Mouse (Mus musculus): Measurements from ENCODE around the gene Pikfyve. TPM values are rescaled to one million over a fixed set of nuclear protein-coding genes. Genes with fewer than 3 reads are reported as not detected.

The Pikfyve gene
- 13.7 TPM for polyA plus RNA-seq (2021)

DNA sequence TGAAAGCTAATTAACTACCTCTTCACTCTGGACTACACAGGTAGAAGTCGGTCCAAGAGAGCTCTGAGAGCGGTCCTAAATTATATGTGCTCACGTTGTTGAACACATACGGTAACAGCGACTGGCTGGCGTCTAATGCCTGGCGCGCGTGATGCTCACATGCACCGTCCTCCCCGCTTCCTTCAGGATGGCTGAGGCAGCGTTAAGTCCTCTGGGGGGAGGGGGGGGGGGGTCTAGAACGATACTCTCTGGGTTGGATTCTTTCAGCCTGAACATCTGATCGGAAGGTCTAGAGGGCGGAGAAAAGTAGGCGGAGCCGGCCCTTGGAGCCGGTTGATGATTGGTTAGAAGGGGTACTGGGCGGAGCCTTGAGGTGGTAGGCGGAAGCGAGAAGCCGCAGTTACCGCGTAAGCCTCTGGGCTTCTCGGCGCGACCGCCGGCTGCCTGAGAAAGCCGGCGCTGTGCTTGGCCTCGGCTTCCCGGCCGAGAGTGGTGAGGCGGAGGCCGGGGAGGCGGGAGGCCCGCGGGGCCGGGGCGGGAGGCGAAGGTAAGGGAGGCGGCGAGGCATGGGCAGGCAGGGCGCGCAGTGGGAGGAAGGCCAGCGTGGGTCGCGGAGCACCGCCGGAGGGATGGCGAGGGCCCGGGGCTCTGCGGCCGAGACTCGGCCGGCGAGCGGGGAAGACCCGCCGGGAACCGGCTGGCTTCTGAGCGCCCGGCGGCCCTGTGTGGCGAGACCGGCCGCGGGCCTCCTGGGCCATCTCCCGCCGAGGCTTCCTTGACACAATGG is at the start of gene Pikfyve, which contains the start of gene Idh1:
Pikfyve (plus strand) TSS at position 397 of the 787 bp plus-strand sequence.
Idh1 (minus strand) TSS at position 214 of the 787 bp plus-strand sequence.
- in situ Hi-C loops (cut with MboI; ENCODE audit: low pct_unique_long_range_greater_than_20kb): no loop called here
- no peak for TF ChIP-seq CTCF (IDR thresholded peaks at IDR 0.05)
- peak; percentile 96 for DNase-seq (ENCODE audit: low read depth, low spot score)

GRCm38 (mm10) chr1:65137560-65137959 is 48.9 kb upstream of the Pikfyve start:
- ChIA-PET CTCF (interaction anchor here (0.6 to 1.8 kb wide), 4 partner anchors 8 to 82 kb away, joined by 3 to 8 read pairs (median 4); no protein-coding TSS in a partner anchor), POLR2A (interaction anchor here (0.7 kb wide), 1 partner anchor 18 kb away, joined by 3 read pairs; no protein-coding TSS in a partner anchor)
- no peak for TF ChIP-seq CTCF (IDR thresholded peaks at IDR 0.05)
- DNase-seq (ENCODE audit: low read depth, low spot score) (peak; percentile 50), ATAC-seq (peak; percentile 90)
- in situ Hi-C loops (cut with MboI; ENCODE audit: low pct_unique_long_range_greater_than_20kb): no loop called here
- H3K27me3 ChIP-seq: no peaks in the 10 kb centered on the region

More for the DNA sequence above, at the start of gene Pikfyve, which contains the start of gene Idh1:
- POLR2A ChIA-PET: interaction anchor here (0.6 kb wide), 1 partner anchor 116 kb away, joined by 3 read pairs; no protein-coding TSS in a partner anchor
- H3K27me3 ChIP-seq: no peaks in the 10 kb centered on the region
- peak; percentile 99 for ATAC-seq
- CTCF ChIA-PET: interaction anchor here (0.7 to 1.1 kb wide), 4 partner anchors 10 to 151 kb away, joined by 3 to 4 read pairs (median 3); no protein-coding TSS in a partner anchor

DNA sequence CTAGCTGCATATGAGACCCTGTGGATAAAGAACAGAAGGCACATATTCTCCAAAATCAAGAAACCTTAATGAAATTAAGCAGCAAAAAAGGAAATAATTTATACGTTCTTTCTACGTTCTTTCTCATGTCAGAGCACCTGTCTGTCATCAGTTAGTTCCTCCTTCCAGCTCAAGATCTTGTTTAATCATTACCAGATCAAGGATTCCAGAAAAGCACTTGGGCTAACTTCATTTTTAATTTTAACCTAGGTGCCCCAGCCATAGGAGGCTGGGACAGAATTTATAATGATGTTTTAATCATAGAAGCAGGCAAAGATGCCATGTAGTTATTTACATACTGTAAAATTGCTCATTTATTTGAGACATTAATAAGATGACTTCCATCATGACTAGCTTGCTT is 41.7 kb upstream of the Pikfyve start:
- DNase-seq (ENCODE audit: low read depth, low spot score): no peak
- ChIA-PET POLR2A (no interaction called here), CTCF (interaction anchor here (1.7 kb wide), 1 partner anchor 24 kb away, joined by 3 read pairs; no protein-coding TSS in a partner anchor)
- no peaks in the 10 kb centered on the region for H3K27me3 ChIP-seq
- no peak for ATAC-seq
- TF ChIP-seq CTCF (IDR thresholded peaks at IDR 0.05): no peak
- in situ Hi-C loops (cut with MboI; ENCODE audit: low pct_unique_long_range_greater_than_20kb): no loop called here

DNA sequence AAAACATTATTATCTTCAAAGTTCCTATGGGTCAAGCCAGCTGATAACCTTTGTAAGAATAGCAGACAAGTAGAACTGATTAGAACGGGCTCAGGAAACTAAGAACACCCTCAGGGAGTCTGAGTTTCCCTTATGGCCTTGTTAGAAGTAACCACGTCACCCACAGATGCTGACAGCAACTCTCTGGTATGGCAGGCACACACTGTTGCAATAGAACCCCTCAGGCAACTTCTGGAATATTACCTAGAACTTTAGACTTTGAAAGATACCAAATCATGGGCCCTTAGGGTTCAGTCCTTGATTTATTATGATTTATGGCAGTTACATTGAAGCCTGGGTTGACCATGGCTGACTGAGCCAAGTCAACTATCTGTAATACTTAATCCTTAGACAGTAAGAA is 39.9 kb upstream of the Pikfyve start:
- no peaks in the 10 kb centered on the region for H3K27me3 ChIP-seq
- DNase-seq (ENCODE audit: low read depth, low spot score) (peak; percentile 6), ATAC-seq (no peak)
- in situ Hi-C loops (cut with MboI; ENCODE audit: low pct_unique_long_range_greater_than_20kb): no loop called here
- no peak for TF ChIP-seq CTCF (IDR thresholded peaks at IDR 0.05)
- ChIA-PET POLR2A (no interaction called here), CTCF (interaction anchor here (1.2 to 1.7 kb wide), 3 partner anchors 26 to 71 kb away, joined by 3 to 4 read pairs (median 3); no protein-coding TSS in a partner anchor)

- no peaks in the 10 kb centered on the region for H3K27me3 ChIP-seq
- ChIA-PET POLR2A (no interaction called here), CTCF (interaction anchor here (1.0 to 1.5 kb wide), 4 partner anchors 17 to 72 kb away, joined by 3 to 4 read pairs (median 4); no protein-coding TSS in a partner anchor)
- no peak for TF ChIP-seq CTCF (IDR thresholded peaks at IDR 0.05)
- in situ Hi-C loops (cut with MboI; ENCODE audit: low pct_unique_long_range_greater_than_20kb): no loop called here
- ATAC-seq (no peak), DNase-seq (ENCODE audit: low read depth, low spot score) (no peak)
These were observed 39.2 kb upstream of the Pikfyve start for GRCm38 (mm10) chr1:65147326-65147725.

DNA sequence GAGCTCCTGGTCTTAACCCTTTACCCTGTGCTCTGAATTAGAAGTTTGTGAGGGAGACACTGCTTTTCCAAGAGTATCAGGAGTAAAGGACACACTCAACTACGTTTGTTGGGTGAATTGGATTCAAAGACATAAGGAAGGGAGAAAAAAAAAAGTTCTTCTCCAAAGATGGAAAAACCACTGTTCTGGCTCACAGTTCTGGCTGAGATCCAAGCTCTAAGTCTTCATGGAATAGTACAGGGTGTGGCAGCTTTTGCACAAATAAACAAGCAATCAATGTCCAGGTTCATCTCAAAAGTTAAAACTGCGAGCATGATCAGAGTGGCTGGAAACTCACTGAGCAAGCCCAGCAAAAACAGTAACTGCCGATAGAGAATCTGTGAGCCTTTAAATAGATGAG is 38.5 kb upstream of the Pikfyve start:
- TF ChIP-seq CTCF (IDR thresholded peaks at IDR 0.05): no peak
- DNase-seq (ENCODE audit: low read depth, low spot score) (no peak), ATAC-seq (no peak)
- H3K27me3 ChIP-seq: no peaks in the 10 kb centered on the region
- POLR2A ChIA-PET: no interaction called here
- CTCF ChIA-PET: interaction anchor here (0.7 to 1.5 kb wide), 3 partner anchors 18 to 32 kb away, joined by 3 to 4 read pairs (median 3); no protein-coding TSS in a partner anchor
- in situ Hi-C loops (cut with MboI; ENCODE audit: low pct_unique_long_range_greater_than_20kb): no loop called here

DNA sequence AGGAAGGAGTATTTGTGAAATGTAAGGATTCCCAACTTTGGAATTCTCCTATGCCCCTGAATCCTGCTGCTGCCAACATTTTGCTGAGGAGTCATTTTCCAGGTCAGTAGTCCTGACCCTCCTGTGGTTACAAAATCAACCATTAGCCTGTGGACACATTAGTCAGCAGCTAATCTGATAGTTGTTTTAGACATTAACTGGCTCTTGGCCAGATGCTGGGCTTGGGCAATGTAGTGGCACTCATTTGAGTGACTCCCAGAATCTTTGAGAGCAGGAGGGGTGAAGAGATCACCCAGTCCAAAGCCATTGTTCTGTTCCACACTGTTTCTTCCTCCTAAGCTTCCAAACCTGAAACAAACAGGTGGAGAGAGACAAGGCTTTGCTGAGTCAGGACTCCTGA is 31.7 kb upstream of the Pikfyve start:
- DNase-seq (ENCODE audit: low read depth, low spot score) (peak; percentile 89), ATAC-seq (peak; percentile 86)
- CTCF ChIA-PET: interaction anchor here (2.0 to 2.4 kb wide), 3 partner anchors 23 to 43 kb away, joined by 5 to 9 read pairs (median 7); no protein-coding TSS in a partner anchor
- H3K27me3 ChIP-seq: no peaks in the 10 kb centered on the region
- in situ Hi-C loops (cut with MboI; ENCODE audit: low pct_unique_long_range_greater_than_20kb): no loop called here
- no peak for TF ChIP-seq CTCF (IDR thresholded peaks at IDR 0.05)
- POLR2A ChIA-PET: no interaction called here

DNA sequence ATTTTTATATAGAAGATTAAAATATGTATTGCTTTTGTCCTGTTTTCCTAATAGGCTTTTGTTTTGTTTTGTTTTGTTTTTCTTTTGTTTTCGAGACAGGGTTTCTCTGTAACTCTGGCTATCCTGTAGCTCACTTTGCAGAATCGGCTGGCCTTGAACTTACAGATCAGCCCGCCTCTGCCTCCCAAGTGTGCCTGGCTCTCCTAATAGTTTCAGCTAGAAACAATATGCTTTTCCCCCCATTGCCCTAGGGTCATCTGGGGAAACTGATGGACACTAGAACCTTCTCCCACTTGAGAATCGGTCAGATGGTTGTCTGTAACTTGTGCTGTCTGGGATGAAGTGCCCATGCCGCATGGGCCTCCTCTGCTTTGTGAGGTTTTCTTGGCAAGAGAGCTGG is 30.4 kb upstream of the Pikfyve start:
- in situ Hi-C loops (cut with MboI; ENCODE audit: low pct_unique_long_range_greater_than_20kb): no loop called here
- ChIA-PET CTCF (interaction anchor here (0.9 to 2.4 kb wide), 6 partner anchors 9 to 44 kb away, joined by 3 to 9 read pairs (median 4); no protein-coding TSS in a partner anchor), POLR2A (no interaction called here)

DNA sequence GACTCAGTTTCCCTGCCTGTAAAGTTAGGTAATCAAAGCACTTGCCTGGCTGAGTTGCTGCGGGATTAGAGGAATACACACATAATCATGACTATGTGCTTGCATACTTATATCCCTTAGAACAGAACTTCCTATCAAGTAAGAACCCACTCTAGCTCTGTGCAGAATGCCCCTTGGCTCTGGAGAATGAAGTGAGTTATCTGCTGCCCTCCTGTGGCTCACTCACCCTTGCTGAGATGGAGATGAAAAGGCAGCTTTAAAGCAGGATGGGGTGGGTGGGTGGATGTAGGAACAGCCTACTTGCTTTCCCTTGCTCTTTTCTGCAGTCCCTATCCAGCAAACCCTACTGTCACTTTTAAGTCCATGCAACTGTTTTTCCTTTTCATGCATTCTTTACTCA is 24.3 kb upstream of the Pikfyve start:
- no peaks in the 10 kb centered on the region for H3K27me3 ChIP-seq
- TF ChIP-seq CTCF (IDR thresholded peaks at IDR 0.05): peak; percentile 46
- DNase-seq (ENCODE audit: low read depth, low spot score) (no peak), ATAC-seq (no peak)
- ChIA-PET CTCF (interaction anchor here (2.8 kb wide), 1 partner anchor 17 kb away, joined by 14 read pairs; no protein-coding TSS in a partner anchor), POLR2A (no interaction called here)
- in situ Hi-C loops (cut with MboI; ENCODE audit: low pct_unique_long_range_greater_than_20kb): no loop called here

More for the DNA sequence above, 30.4 kb upstream of the Pikfyve start:
- no peaks in the 10 kb centered on the region for H3K27me3 ChIP-seq
- no peak for DNase-seq (ENCODE audit: low read depth, low spot score)
- no peak for TF ChIP-seq CTCF (IDR thresholded peaks at IDR 0.05)
- no peak for ATAC-seq

DNA sequence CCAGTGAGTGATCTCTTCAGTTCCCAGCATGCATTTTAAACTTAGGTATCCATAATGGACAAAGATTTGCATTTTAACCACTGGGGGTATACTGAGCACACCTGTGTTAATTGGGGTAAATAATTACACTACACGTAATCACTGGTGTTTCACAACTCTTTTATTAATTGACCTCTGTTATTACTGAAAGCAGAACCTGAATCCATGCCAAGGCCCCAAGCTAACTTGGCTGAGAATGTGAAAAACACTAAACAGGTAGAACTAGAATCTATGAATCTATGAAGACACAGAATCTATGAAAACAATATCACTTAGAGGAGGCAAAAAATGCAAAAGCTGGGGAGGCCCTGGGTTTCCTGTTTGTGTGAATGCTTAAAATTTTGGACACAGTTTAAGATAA is 19.0 kb upstream of the Pikfyve start:
- ATAC-seq: no peak

More for the DNA sequence above, 19.0 kb upstream of the Pikfyve start:
- ChIA-PET CTCF (interaction anchor here (1.0 kb wide), 1 partner anchor 9 kb away, joined by 4 read pairs; no protein-coding TSS in a partner anchor), POLR2A (interaction anchor here (0.7 kb wide), 1 partner anchor 122 kb away, joined by 3 read pairs; no protein-coding TSS in a partner anchor)
- no peaks in the 10 kb centered on the region for H3K27me3 ChIP-seq
- DNase-seq (ENCODE audit: low read depth, low spot score): no peak
- in situ Hi-C loops (cut with MboI; ENCODE audit: low pct_unique_long_range_greater_than_20kb): no loop called here
- no peak for TF ChIP-seq CTCF (IDR thresholded peaks at IDR 0.05)

Data from Patski (cell line).